Mouse (Mus musculus): ENCODE measurements around the gene Max.

DNA sequence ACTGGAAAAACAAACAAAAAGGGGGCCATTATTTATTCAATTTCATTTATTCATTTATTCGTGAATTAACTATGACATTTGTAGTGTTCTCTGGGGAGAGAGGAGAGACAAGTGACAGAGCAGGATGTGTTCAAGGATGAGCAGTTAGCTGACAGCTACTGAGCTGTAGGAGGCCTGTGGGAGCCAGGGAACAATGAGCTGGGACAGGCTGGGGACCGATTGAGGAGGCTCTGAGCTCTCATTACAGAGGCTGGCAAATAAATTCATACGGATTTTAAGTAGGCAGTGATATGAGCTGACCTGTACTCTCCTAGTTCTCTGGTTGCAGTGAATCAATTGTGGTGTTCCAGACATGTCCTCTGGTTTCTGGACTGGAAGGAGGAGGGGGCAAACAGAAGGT lies 70.8 kb downstream of the Max start:
- no peak for TF ChIP-seq CTCF (IDR thresholded peaks at IDR 0.05; ENCODE audit: borderline replicate concordance, extremely low read depth, insufficient read depth, insufficient read length)
- no peak for TF ChIP-seq POLR2A (IDR thresholded peaks at IDR 0.05; ENCODE audit: borderline replicate concordance, extremely low read depth, insufficient read depth, insufficient read length, poor library complexity, severe bottlenecking)
